Mouse (Mus musculus) embryonic facial prominence, embryonic 13.5 days (tissue): Measurements from ENCODE around the gene Cdc42ep1. TPM values are rescaled to one million over a fixed set of nuclear protein-coding genes. Genes with fewer than 3 reads are reported as not detected.

ENCODE experiments used
- microRNA-seq: library from miRNA; unstranded; fragments of <30 nt; microRNA quantifications from one replicate; pipeline ENCODE4, GENCODE M21; 2016
- polyA plus RNA-seq: library from polyadenylated mRNA; unstranded; fragments of >200 nt; fragmentation: Nextera tagmentation; extraction: Ambion mirVana; gene quantifications from 2 replicates; pipeline ENCODE4 v1.2.1, GENCODE M21; 2015

Cdc42ep1 gene
- polyA plus RNA-seq, 1 experiment from 2014 or later = 28.6 TPM

Small RNA genes lying within 50 kb of the gene (microRNA-seq; reads per million reads assigned to microRNA genes)
- gene Mir6955 = not detected

Other genes starting within 250 kb of the Cdc42ep1 start
- gene Cyth4, start 245.6 kb upstream of the Cdc42ep1 start, polyA plus RNA-seq = 8.5 and 10.1 TPM in 2 replicates
- gene Elfn2, start 123.9 kb upstream of the Cdc42ep1 start, polyA plus RNA-seq = 0.06 TPM in 1 of 2 replicates, not detected in the other
- 16.1 and 18.8 TPM in 2 replicates for gene Mfng, start 69.1 kb upstream of the Cdc42ep1 start, polyA plus RNA-seq
- gene Card10, start 39.6 kb upstream of the Cdc42ep1 start, polyA plus RNA-seq = 3.0 and 3.2 TPM in 2 replicates
- 1.3 TPM in 1 of 2 replicates, not detected in the other for gene Lgals2, start 12.9 kb downstream of the Cdc42ep1 start, polyA plus RNA-seq
- 42.5 and 51.8 TPM in 2 replicates for gene Gga1, start 34.6 kb downstream of the Cdc42ep1 start, polyA plus RNA-seq
- 0.18 and 0.25 TPM in 2 replicates for gene Gm49510, start 57.0 kb downstream of the Cdc42ep1 start, polyA plus RNA-seq
- gene Sh3bp1, start 57.1 kb downstream of the Cdc42ep1 start, polyA plus RNA-seq = 53.3 and 54.4 TPM in 2 replicates
- gene Pdxp, start 71.3 kb downstream of the Cdc42ep1 start, polyA plus RNA-seq = 18.7 and 23.2 TPM in 2 replicates
- 2,193 and 2,304 TPM in 2 replicates for gene Lgals1, start 84.1 kb downstream of the Cdc42ep1 start, polyA plus RNA-seq
- 54.1 and 57.4 TPM in 2 replicates for gene Nol12, start 92.3 kb downstream of the Cdc42ep1 start, polyA plus RNA-seq
- 37.8 and 38.7 TPM in 2 replicates for gene Triobp, start 105.1 kb downstream of the Cdc42ep1 start, polyA plus RNA-seq
- gene H1f0, start 185.8 kb downstream of the Cdc42ep1 start, polyA plus RNA-seq = 533 and 546 TPM in 2 replicates
- not detected in 2 replicates for gene Galr3, start 199.3 kb downstream of the Cdc42ep1 start, polyA plus RNA-seq
- 54.1 and 57.7 TPM in 2 replicates for gene Ankrd54, start 220.3 kb downstream of the Cdc42ep1 start, polyA plus RNA-seq
- 232 and 244 TPM in 2 replicates for gene Eif3l, start 232.6 kb downstream of the Cdc42ep1 start, polyA plus RNA-seq